ENCODE assay signal across 15 mouse cellular contexts in genomic region chr17:62614237-62614636, GRCm38 (mm10).
A peak's percentile ranks its signal among the peaks of the same experiment; 100 is the strongest.
DNase-seq lines count a peak whose midpoint lies in the region; ATAC-seq lines count a peak whose summit lies in the region.
"Had no signal": no experiment of that assay in that cellular context is flagged by ENCODE, and none has a peak within 500 bp of the region (broad histone marks: within the 10 kb centered on the region; RNA-seq: fewer than 3 reads in every experiment).

No protein-coding gene starts in this region.

- 32% methylated on average over 8 of the region's 8 CpGs for WGBS in limb, embryonic 11.5 days
- WGBS in limb, embryonic 10.5 days, result 52% methylated on average over 8 of the region's 8 CpGs
- 11% methylated on average over 8 of the region's 8 CpGs for WGBS in embryonic facial prominence, embryonic 11.5 days

- H3K9ac ChIP-seq in limb, embryonic 11.5 days (ENCODE audit: low read length), result no peak overlapping the region
- no peak overlapping the region for H3K9ac ChIP-seq in embryonic facial prominence, embryonic 11.5 days (replicated peaks; ENCODE audit: low read length)
- H3K9ac ChIP-seq: liver, postnatal 0 days; neural tube, embryonic 15.5 days had no signal

- no peaks in the 10 kb centered on the region for H3K9me3 ChIP-seq in limb, embryonic 11.5 days (ENCODE audit: control insufficient read depth, low read length)
- no peaks in the 10 kb centered on the region for H3K9me3 ChIP-seq in limb, embryonic 10.5 days (replicated peaks)
- no peaks in the 10 kb centered on the region for H3K9me3 ChIP-seq in embryonic facial prominence, embryonic 11.5 days (replicated peaks; ENCODE audit: control insufficient read depth, low read length)
- H3K9me3 ChIP-seq: neural tube, embryonic 15.5 days had no signal

- H3K4me3 ChIP-seq in limb, embryonic 11.5 days (ENCODE audit: low read depth, low read length), result no peak overlapping the region
- no peak overlapping the region for H3K4me3 ChIP-seq in limb, embryonic 10.5 days
- H3K4me3 ChIP-seq in embryonic facial prominence, embryonic 11.5 days (ENCODE audit: low read depth, low read length), result no peak overlapping the region
- H3K4me3 ChIP-seq: neural tube, embryonic 15.5 days had no signal

- no peak for ATAC-seq in limb, embryonic 11.5 days (ENCODE audit: insufficient number of reproducible peaks, low FRiP score, low TSS enrichment, low read depth)
- no peak; the same call in 1 of the 2 replicates for ATAC-seq in embryonic facial prominence, embryonic 11.5 days (replicated peaks; ENCODE audit: insufficient number of reproducible peaks, low FRiP score, low TSS enrichment, low read depth)
- ATAC-seq in megakaryocyte-erythroid progenitor cell, adult 5-6 weeks (replicated peaks; ENCODE audit: low FRiP score, low TSS enrichment, poor library complexity, severe bottlenecking), result no peak
- ATAC-seq: CD4-positive, CD25-positive, alpha-beta regulatory T cell, adult 4 months; intestine, postnatal 0 days; liver, postnatal 0 days; Patski had no signal

- H3K27ac ChIP-seq in limb, embryonic 11.5 days (replicated peaks; ENCODE audit: low read depth, low read length), result no peak overlapping the region
- no peak overlapping the region; the same call in 1 of the 2 replicates for H3K27ac ChIP-seq in limb, embryonic 10.5 days
- H3K27ac ChIP-seq in embryonic facial prominence, embryonic 11.5 days (replicated peaks; ENCODE audit: low read depth, low read length), result no peak overlapping the region
- H3K27ac ChIP-seq: neural tube, embryonic 15.5 days had no signal

- H3K4me2 ChIP-seq in limb, embryonic 11.5 days (ENCODE audit: low read depth, severe bottlenecking), result no peak overlapping the region
- no peak overlapping the region for H3K4me2 ChIP-seq in embryonic facial prominence, embryonic 11.5 days (ENCODE audit: low read depth, low read length)
- H3K4me2 ChIP-seq: neural tube, embryonic 15.5 days had no signal

- intact Hi-C loops in left cerebral cortex, postnatal 25 days (cut with DNase I), result no loop called here

- 0 out of 2 replicates have a peak, but pooled peaks cover 2% of the 10 kb centered on the region for H3K4me1 ChIP-seq in limb, embryonic 11.5 days (ENCODE audit: control insufficient read depth, insufficient read depth, low read length)
- peaks cover 23% of the 10 kb centered on the region for H3K4me1 ChIP-seq in limb, embryonic 10.5 days
- no peaks in the 10 kb centered on the region for H3K4me1 ChIP-seq in embryonic facial prominence, embryonic 11.5 days (ENCODE audit: control insufficient read depth, insufficient read depth, low read length)

- H3K36me3 ChIP-seq in limb, embryonic 11.5 days (ENCODE audit: control insufficient read depth, insufficient read depth, low read length), result no peaks in the 10 kb centered on the region
- H3K36me3 ChIP-seq in limb, embryonic 10.5 days, result no peaks in the 10 kb centered on the region
- no peaks in the 10 kb centered on the region for H3K36me3 ChIP-seq in embryonic facial prominence, embryonic 11.5 days (replicated peaks; ENCODE audit: control insufficient read depth, insufficient read depth, low read depth, low read length)
- H3K36me3 ChIP-seq: neural tube, embryonic 15.5 days had no signal

- H3K27me3 ChIP-seq in limb, embryonic 11.5 days (ENCODE audit: control insufficient read depth, insufficient read depth, low read length), result no peaks in the 10 kb centered on the region
- H3K27me3 ChIP-seq in limb, embryonic 10.5 days (ENCODE audit: low read depth, poor library complexity, severe bottlenecking), result no peaks in the 10 kb centered on the region
- no peaks in the 10 kb centered on the region for H3K27me3 ChIP-seq in embryonic facial prominence, embryonic 11.5 days (ENCODE audit: control insufficient read depth, insufficient read depth, low read length)
- H3K27me3 ChIP-seq: neural tube, embryonic 15.5 days; Patski had no signal

- peak; percentile 40 for DNase-seq in limb, embryonic 11.5 days (ENCODE audit: low spot score)
- no peak for DNase-seq in limb, embryonic 10.5 days (ENCODE audit: low spot score)
- DNase-seq in embryonic facial prominence, embryonic 11.5 days (ENCODE audit: low spot score), result peak; percentile 68
- DNase-seq in forelimb bud, embryonic 11.5 days (ENCODE audit: low read depth, low spot score), result peak; percentile 24
- peak; percentile 70 for DNase-seq in retina, embryonic 14.5 days (ENCODE audit: low spot score)
- DNase-seq in left cerebral cortex, postnatal 25 days (ENCODE audit: low spot score in 2 of 2), result no peak
- DNase-seq: adrenal gland, postnatal 36 days; liver, postnatal 0 days; right cerebral cortex, postnatal 14 days; thymus, postnatal 14 days had no signal

Comparison
In these comparisons a context has a peak if more than half of its experiments do, and no peak if none do; other contexts are left out.
1. DNase-seq: peak in limb, embryonic 11.5 days (single experiment), embryonic facial prominence, embryonic 11.5 days (single experiment), forelimb bud, embryonic 11.5 days (single experiment) and retina, embryonic 14.5 days (single experiment); none in limb, embryonic 10.5 days (single experiment) and left cerebral cortex, postnatal 25 days (0 of 2).